Mouse (Mus musculus): ENCODE measurements around the gene Parp3. TPM values are rescaled to one million over a fixed set of nuclear protein-coding genes. Genes with fewer than 3 reads are reported as not detected.
A peak's percentile ranks its signal among the peaks of the same experiment; 100 is the strongest.

The Parp3 gene
- polyA plus RNA-seq, 1 experiment from 2014 or later, result 0.98 TPM

- no peaks in the 10 kb centered on the region for H3K9me3 ChIP-seq (ENCODE audit: control insufficient read depth, low read length)
- peak overlapping the region; percentile 43 for H3K4me3 ChIP-seq (ENCODE audit: low read depth, low read length)
- peak overlapping the region; percentile 93 for H3K4me2 ChIP-seq (ENCODE audit: low read depth)
- peaks cover 19% of the 10 kb centered on the region for H3K36me3 ChIP-seq (ENCODE audit: control insufficient read depth, insufficient read depth, low read length)
- H3K9ac ChIP-seq (ENCODE audit: low read length), result peak overlapping the region; percentile 63
- peak overlapping the region; percentile 62 for H3K27ac ChIP-seq (ENCODE audit: low read depth, low read length)
- WGBS, result 1% methylated on average over 98 of the region's 99 CpGs
- ATAC-seq (ENCODE audit: insufficient read depth, low FRiP score, low TSS enrichment), result peak; percentile 54
- H3K4me1 ChIP-seq (ENCODE audit: control insufficient read depth, insufficient read depth, low read length), result peaks cover 23% of the 10 kb centered on the region
- H3K27me3 ChIP-seq (ENCODE audit: control insufficient read depth, insufficient read depth, low read length), result peaks cover 2% of the 10 kb centered on the region; the same call in 1 of the 2 replicates
- peak; percentile 81 for DNase-seq (ENCODE audit: low spot score)
These were observed 11.8 kb downstream of the Parp3 start for GRCm38 (mm10) chr9:106464751-106465541.

GRCm38 (mm10) chr9:106463122-106464063 is 13.4 kb downstream of the Parp3 start:
- Histone ChIP-seq H3K9me3 (ENCODE audit: control insufficient read depth, low read length) (no peaks in the 10 kb centered on the region), H3K4me2 (ENCODE audit: low read depth) (no peak overlapping the region), H3K27me3 (ENCODE audit: control insufficient read depth, insufficient read depth, low read length) (peaks cover 2% of the 10 kb centered on the region; the same call in 1 of the 2 replicates), H3K4me3 (ENCODE audit: low read depth, low read length) (no peak overlapping the region), H3K9ac (ENCODE audit: low read length) (no peak overlapping the region), H3K27ac (ENCODE audit: low read depth, low read length) (no peak overlapping the region), H3K36me3 (ENCODE audit: control insufficient read depth, insufficient read depth, low read length) (peaks cover 19% of the 10 kb centered on the region), H3K4me1 (ENCODE audit: control insufficient read depth, insufficient read depth, low read length) (peaks cover 28% of the 10 kb centered on the region)
- ATAC-seq (ENCODE audit: insufficient read depth, low FRiP score, low TSS enrichment) (no peak), DNase-seq (ENCODE audit: low spot score) (no peak)
- 86% methylated on average over 20 of the region's 21 CpGs for WGBS

- WGBS, result 94% methylated on average over 12 of the region's 12 CpGs
- Histone ChIP-seq H3K4me3 (ENCODE audit: low read depth, low read length) (peak overlapping the region; percentile 2; the same call in 1 of the 2 replicates), H3K4me2 (ENCODE audit: low read depth) (no peak overlapping the region), H3K9ac (ENCODE audit: low read length) (no peak overlapping the region), H3K36me3 (ENCODE audit: control insufficient read depth, insufficient read depth, low read length) (peaks cover 19% of the 10 kb centered on the region), H3K27ac (ENCODE audit: low read depth, low read length) (no peak overlapping the region), H3K9me3 (ENCODE audit: control insufficient read depth, low read length) (no peaks in the 10 kb centered on the region), H3K27me3 (ENCODE audit: control insufficient read depth, insufficient read depth, low read length) (peaks cover 2% of the 10 kb centered on the region; the same call in 1 of the 2 replicates), H3K4me1 (ENCODE audit: control insufficient read depth, insufficient read depth, low read length) (peaks cover 37% of the 10 kb centered on the region)
- no peak for DNase-seq (ENCODE audit: low spot score)
- ATAC-seq (ENCODE audit: insufficient read depth, low FRiP score, low TSS enrichment), result no peak
These were observed 14.3 kb downstream of the Parp3 start for GRCm38 (mm10) chr9:106462430-106462800.

- peaks cover 43% of the 10 kb centered on the region for H3K4me1 ChIP-seq (ENCODE audit: control insufficient read depth, insufficient read depth, low read length)
- no peaks in the 10 kb centered on the region for H3K9me3 ChIP-seq (ENCODE audit: control insufficient read depth, low read length)
- no peak overlapping the region for H3K4me2 ChIP-seq (ENCODE audit: low read depth)
- no peak overlapping the region for H3K27ac ChIP-seq (ENCODE audit: low read depth, low read length)
- H3K36me3 ChIP-seq (ENCODE audit: control insufficient read depth, insufficient read depth, low read length), result peaks cover 19% of the 10 kb centered on the region
- ATAC-seq (ENCODE audit: insufficient read depth, low FRiP score, low TSS enrichment), result no peak
- peaks cover 2% of the 10 kb centered on the region; the same call in 1 of the 2 replicates for H3K27me3 ChIP-seq (ENCODE audit: control insufficient read depth, insufficient read depth, low read length)
- 85% methylated on average over 16 of the region's 16 CpGs for WGBS
- H3K9ac ChIP-seq (ENCODE audit: low read length), result no peak overlapping the region
- no peak overlapping the region; the same call in 1 of the 2 replicates for H3K4me3 ChIP-seq (ENCODE audit: low read depth, low read length)
- no peak for DNase-seq (ENCODE audit: low spot score)
These were observed 14.9 kb downstream of the Parp3 start for GRCm38 (mm10) chr9:106461641-106462429.

- Histone ChIP-seq H3K27me3 (ENCODE audit: control insufficient read depth, insufficient read depth, low read length) (peaks cover 2% of the 10 kb centered on the region; the same call in 1 of the 2 replicates), H3K27ac (ENCODE audit: low read depth, low read length) (no peak overlapping the region), H3K9ac (ENCODE audit: low read length) (no peak overlapping the region), H3K4me3 (ENCODE audit: low read depth, low read length) (no peak overlapping the region), H3K4me2 (ENCODE audit: low read depth) (no peak overlapping the region), H3K9me3 (ENCODE audit: control insufficient read depth, low read length) (no peaks in the 10 kb centered on the region), H3K4me1 (ENCODE audit: control insufficient read depth, insufficient read depth, low read length) (peaks cover 51% of the 10 kb centered on the region), H3K36me3 (ENCODE audit: control insufficient read depth, insufficient read depth, low read length) (peaks cover 19% of the 10 kb centered on the region)
- no peak for ATAC-seq (ENCODE audit: insufficient read depth, low FRiP score, low TSS enrichment)
- WGBS, result 90% methylated on average over 9 of the region's 9 CpGs
- DNase-seq (ENCODE audit: low spot score), result no peak
These were observed 15.7 kb downstream of the Parp3 start for GRCm38 (mm10) chr9:106461026-106461415.

GRCm38 (mm10) chr9:106460401-106461025 is 16.2 kb downstream of the Parp3 start:
- H3K36me3 ChIP-seq (ENCODE audit: control insufficient read depth, insufficient read depth, low read length), result peaks cover 19% of the 10 kb centered on the region
- ATAC-seq (ENCODE audit: insufficient read depth, low FRiP score, low TSS enrichment), result no peak
- no peaks in the 10 kb centered on the region for H3K9me3 ChIP-seq (ENCODE audit: control insufficient read depth, low read length)
- H3K4me1 ChIP-seq (ENCODE audit: control insufficient read depth, insufficient read depth, low read length), result peaks cover 52% of the 10 kb centered on the region
- H3K4me2 ChIP-seq (ENCODE audit: low read depth), result no peak overlapping the region
- no peak overlapping the region for H3K4me3 ChIP-seq (ENCODE audit: low read depth, low read length)
- WGBS, result 79% methylated on average over 18 of the region's 18 CpGs
- H3K9ac ChIP-seq (ENCODE audit: low read length), result no peak overlapping the region
- no peak overlapping the region for H3K27ac ChIP-seq (ENCODE audit: low read depth, low read length)
- H3K27me3 ChIP-seq (ENCODE audit: control insufficient read depth, insufficient read depth, low read length), result peaks cover 2% of the 10 kb centered on the region; the same call in 1 of the 2 replicates
- no peak for DNase-seq (ENCODE audit: low spot score)

GRCm38 (mm10) chr9:106459946-106460345 is 16.8 kb downstream of the Parp3 start:
- Histone ChIP-seq H3K27ac (ENCODE audit: low read depth, low read length) (no peak overlapping the region), H3K27me3 (ENCODE audit: control insufficient read depth, insufficient read depth, low read length) (peaks cover 2% of the 10 kb centered on the region; the same call in 1 of the 2 replicates), H3K4me1 (ENCODE audit: control insufficient read depth, insufficient read depth, low read length) (peaks cover 48% of the 10 kb centered on the region), H3K4me3 (ENCODE audit: low read depth, low read length) (no peak overlapping the region), H3K9me3 (ENCODE audit: control insufficient read depth, low read length) (no peaks in the 10 kb centered on the region), H3K36me3 (ENCODE audit: control insufficient read depth, insufficient read depth, low read length) (peaks cover 19% of the 10 kb centered on the region), H3K4me2 (ENCODE audit: low read depth) (no peak overlapping the region), H3K9ac (ENCODE audit: low read length) (no peak overlapping the region)
- DNase-seq (ENCODE audit: low spot score) (no peak), ATAC-seq (ENCODE audit: insufficient read depth, low FRiP score, low TSS enrichment) (no peak)
- 82% methylated on average over 15 of the region's 15 CpGs for WGBS

GRCm38 (mm10) chr9:106457920-106458319 is 18.8 kb downstream of the Parp3 start:
- no peak overlapping the region for H3K4me3 ChIP-seq (ENCODE audit: low read depth, low read length)
- 61% methylated on average over 5 of the region's 5 CpGs for WGBS
- DNase-seq (ENCODE audit: low spot score), result no peak
- no peak overlapping the region; the same call in 1 of the 2 replicates for H3K9ac ChIP-seq (ENCODE audit: low read length)
- peaks cover 13% of the 10 kb centered on the region for H3K36me3 ChIP-seq (ENCODE audit: control insufficient read depth, insufficient read depth, low read length)
- ATAC-seq (ENCODE audit: insufficient read depth, low FRiP score, low TSS enrichment), result no peak
- H3K27ac ChIP-seq (ENCODE audit: low read depth, low read length), result no peak overlapping the region; the same call in 1 of the 2 replicates
- H3K9me3 ChIP-seq (ENCODE audit: control insufficient read depth, low read length), result no peaks in the 10 kb centered on the region
- H3K4me2 ChIP-seq (ENCODE audit: low read depth), result peak overlapping the region; percentile 99
- H3K27me3 ChIP-seq (ENCODE audit: control insufficient read depth, insufficient read depth, low read length), result no peaks in the 10 kb centered on the region
- H3K4me1 ChIP-seq (ENCODE audit: control insufficient read depth, insufficient read depth, low read length), result peaks cover 36% of the 10 kb centered on the region
